Mouse (Mus musculus): ENCODE measurements around the gene Wbp1l. TPM values are rescaled to one million over a fixed set of nuclear protein-coding genes. Genes with fewer than 3 reads are reported as not detected.

Gene Wbp1l
- polyA plus RNA-seq, 1 experiment = 1.9 TPM

- H3K27me3 ChIP-seq (ENCODE audit: control insufficient read depth) = no peaks in the 10 kb centered on the region
- H3K9me3 ChIP-seq (ENCODE audit: control insufficient read depth, low read length) = no peaks in the 10 kb centered on the region
- TF ChIP-seq TAL1 (IDR thresholded peaks at IDR 0.05; ENCODE audit: low read length) (no peak), GATA1 (IDR thresholded peaks at IDR 0.05; ENCODE audit: low read length) (no peak)
- H3K36me3 ChIP-seq (ENCODE audit: control insufficient read depth) = peaks cover 35% of the 10 kb centered on the region
- H3K4me3 ChIP-seq (replicated peaks) = no peak overlapping the region
- H3K4me1 ChIP-seq (ENCODE audit: control insufficient read depth) = no peaks in the 10 kb centered on the region
These were observed 60.0 kb downstream of the Wbp1l start for GRCm38 (mm10) chr19:46658851-46659250.

- Histone ChIP-seq H3K36me3 (ENCODE audit: control insufficient read depth) (peaks cover 8% of the 10 kb centered on the region), H3K4me3 (replicated peaks) (no peak overlapping the region)
- TF ChIP-seq TAL1 (IDR thresholded peaks at IDR 0.05; ENCODE audit: low read length) = no peak
- TF ChIP-seq GATA1 (IDR thresholded peaks at IDR 0.05; ENCODE audit: low read length) = no peak
These were observed 62.6 kb downstream of the Wbp1l start for GRCm38 (mm10) chr19:46661511-46661910.

DNA sequence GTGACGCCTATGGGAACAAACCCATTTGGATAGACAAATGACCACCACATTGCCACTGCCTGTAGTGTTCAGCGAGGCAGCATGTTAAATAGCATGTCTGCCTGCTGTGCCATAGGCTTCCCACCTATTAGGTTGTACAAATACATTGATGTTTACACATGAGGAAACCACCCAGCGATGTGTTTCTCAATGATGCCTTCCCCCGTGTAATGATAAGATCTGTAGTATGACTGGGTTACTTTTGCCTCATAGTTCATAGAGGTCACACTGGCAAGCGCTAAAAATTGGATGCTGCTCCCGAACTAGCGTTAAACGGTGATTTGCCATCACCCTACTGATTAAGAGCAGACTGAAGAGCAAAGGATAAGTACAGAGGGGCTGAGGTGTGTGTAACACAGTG lies 63.3 kb downstream of the Wbp1l start:
- Histone ChIP-seq H3K4me1 (ENCODE audit: control insufficient read depth) (no peaks in the 10 kb centered on the region), H3K27me3 (ENCODE audit: control insufficient read depth) (no peaks in the 10 kb centered on the region; the same call in 1 of the 2 replicates), H3K9me3 (ENCODE audit: control insufficient read depth, low read length) (no peaks in the 10 kb centered on the region), H3K4me3 (replicated peaks) (no peak overlapping the region), H3K36me3 (ENCODE audit: control insufficient read depth) (peaks cover 1% of the 10 kb centered on the region)
- no peak for TF ChIP-seq GATA1 (IDR thresholded peaks at IDR 0.05; ENCODE audit: low read length)
- no peak for TF ChIP-seq TAL1 (IDR thresholded peaks at IDR 0.05; ENCODE audit: low read length)

More at GRCm38 (mm10) chr19:46661511-46661910, 62.6 kb downstream of the Wbp1l start:
- Histone ChIP-seq H3K9me3 (ENCODE audit: control insufficient read depth, low read length) (no peaks in the 10 kb centered on the region), H3K4me1 (ENCODE audit: control insufficient read depth) (no peaks in the 10 kb centered on the region), H3K27me3 (ENCODE audit: control insufficient read depth) (no peaks in the 10 kb centered on the region; the same call in 1 of the 2 replicates)

- H3K4me1 ChIP-seq (ENCODE audit: control insufficient read depth) = no peaks in the 10 kb centered on the region
- H3K9me3 ChIP-seq (ENCODE audit: control insufficient read depth, low read length) = no peaks in the 10 kb centered on the region
- H3K36me3 ChIP-seq (ENCODE audit: control insufficient read depth) = no peaks in the 10 kb centered on the region
- H3K4me3 ChIP-seq (replicated peaks) = no peak overlapping the region
- no peak for TF ChIP-seq TAL1 (IDR thresholded peaks at IDR 0.05; ENCODE audit: low read length)
- H3K27me3 ChIP-seq (ENCODE audit: control insufficient read depth) = peaks cover under 1% of the 10 kb centered on the region; the same call in 1 of the 2 replicates
These were observed 63.9 kb downstream of the Wbp1l start for GRCm38 (mm10) chr19:46662784-46663183.

DNA sequence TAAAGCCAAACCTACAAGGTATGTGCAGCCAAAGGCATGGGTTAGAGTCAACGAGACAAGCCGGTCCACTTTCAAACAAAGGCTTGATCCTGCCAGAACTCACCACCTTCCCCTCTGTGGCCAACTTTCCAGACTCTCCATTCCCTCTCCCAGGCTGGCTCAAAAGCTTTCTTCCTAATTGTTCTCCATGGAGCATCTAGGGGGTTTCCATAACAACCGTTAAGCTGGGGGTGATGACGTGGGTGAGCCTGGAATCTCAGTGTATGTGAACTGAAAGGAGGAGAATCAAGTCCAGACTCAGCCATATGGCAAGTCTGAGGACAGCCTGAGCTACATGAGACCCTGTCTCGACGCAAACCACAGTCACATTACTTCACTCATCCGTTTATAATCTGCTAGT lies 66.6 kb downstream of the Wbp1l start:
- TF ChIP-seq GATA1 (IDR thresholded peaks at IDR 0.05; ENCODE audit: low read length) (no peak), TAL1 (IDR thresholded peaks at IDR 0.05; ENCODE audit: low read length) (no peak)
- H3K36me3 ChIP-seq (ENCODE audit: control insufficient read depth) = no peaks in the 10 kb centered on the region
- H3K9me3 ChIP-seq (ENCODE audit: control insufficient read depth, low read length) = no peaks in the 10 kb centered on the region
- no peak overlapping the region for H3K4me3 ChIP-seq (replicated peaks)
- peaks cover 6% of the 10 kb centered on the region for H3K27me3 ChIP-seq (ENCODE audit: control insufficient read depth)
- H3K4me1 ChIP-seq (ENCODE audit: control insufficient read depth) = no peaks in the 10 kb centered on the region

DNA sequence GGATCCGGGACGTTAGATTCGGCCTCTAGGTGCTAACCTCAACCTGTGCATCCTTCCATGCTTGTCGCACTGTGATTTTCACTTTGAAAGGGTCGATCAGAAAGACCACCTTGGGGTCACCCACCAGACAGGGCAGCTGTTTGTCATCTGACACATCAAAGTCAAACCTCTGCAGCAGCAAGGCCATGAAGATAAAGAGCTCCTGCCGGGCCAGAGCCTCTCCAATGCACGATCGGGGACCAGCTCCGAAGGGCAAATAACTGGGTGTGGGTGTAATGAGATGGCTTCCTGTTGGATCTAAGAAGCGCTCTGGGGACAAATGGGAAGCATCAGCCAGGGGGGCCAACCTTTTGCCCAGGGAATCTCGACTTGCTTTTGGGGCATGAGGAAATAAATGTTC lies 68.4 kb downstream of the Wbp1l start:
- no peak for TF ChIP-seq GATA1 (IDR thresholded peaks at IDR 0.05; ENCODE audit: low read length)
- TF ChIP-seq TAL1 (IDR thresholded peaks at IDR 0.05; ENCODE audit: low read length) = no peak
- Histone ChIP-seq H3K36me3 (ENCODE audit: control insufficient read depth) (no peaks in the 10 kb centered on the region), H3K4me3 (replicated peaks) (no peak overlapping the region), H3K9me3 (ENCODE audit: control insufficient read depth, low read length) (no peaks in the 10 kb centered on the region), H3K27me3 (ENCODE audit: control insufficient read depth) (peaks cover 19% of the 10 kb centered on the region), H3K4me1 (ENCODE audit: control insufficient read depth) (no peaks in the 10 kb centered on the region)

DNA sequence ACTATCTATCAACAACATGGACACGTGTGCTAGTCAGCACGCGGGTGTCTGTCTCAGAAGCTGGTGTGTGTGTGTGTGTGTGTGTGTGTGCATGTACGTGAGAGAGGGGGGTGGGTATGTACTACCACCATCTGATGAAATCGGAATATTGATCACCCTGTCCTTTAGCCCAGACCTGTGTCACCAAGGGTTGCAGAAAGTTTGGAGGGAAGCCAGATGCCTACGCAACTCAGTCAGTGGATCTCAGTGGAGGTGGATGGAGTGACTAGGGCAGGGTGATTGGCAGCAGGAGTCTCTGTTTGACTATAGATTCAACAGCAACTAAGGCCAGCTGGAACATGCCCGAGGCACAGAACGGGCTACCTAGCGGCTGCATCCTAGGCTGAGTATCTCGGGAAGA lies 69.4 kb downstream of the Wbp1l start:
- Histone ChIP-seq H3K4me1 (ENCODE audit: control insufficient read depth) (no peaks in the 10 kb centered on the region; the same call in 1 of the 2 replicates), H3K4me3 (replicated peaks) (no peak overlapping the region), H3K36me3 (ENCODE audit: control insufficient read depth) (no peaks in the 10 kb centered on the region), H3K9me3 (ENCODE audit: control insufficient read depth, low read length) (no peaks in the 10 kb centered on the region), H3K27me3 (ENCODE audit: control insufficient read depth) (peaks cover 19% of the 10 kb centered on the region)
- TF ChIP-seq GATA1 (IDR thresholded peaks at IDR 0.05; ENCODE audit: low read length) (no peak), TAL1 (IDR thresholded peaks at IDR 0.05; ENCODE audit: low read length) (no peak)

DNA sequence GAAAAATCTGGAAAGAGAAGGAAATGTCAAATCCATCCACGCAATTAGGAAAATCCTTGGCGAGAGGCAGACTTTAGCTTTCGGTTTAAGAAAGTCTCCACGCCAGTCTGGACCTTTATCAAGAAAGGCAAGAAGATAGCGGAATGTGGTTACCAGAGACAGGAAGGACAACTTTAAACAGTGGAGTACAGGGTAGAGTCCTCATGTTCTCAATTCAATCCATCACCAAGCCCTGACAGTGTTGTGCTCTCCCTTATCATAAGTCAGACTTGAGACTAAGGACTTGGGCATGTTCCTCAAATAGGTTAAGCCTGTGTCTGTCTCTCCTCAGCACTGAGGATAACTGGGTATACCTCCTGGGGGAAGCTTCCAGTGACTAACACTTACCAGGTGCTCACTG lies 70.9 kb downstream of the Wbp1l start:
- TF ChIP-seq TAL1 (IDR thresholded peaks at IDR 0.05; ENCODE audit: low read length) (no peak), GATA1 (IDR thresholded peaks at IDR 0.05; ENCODE audit: low read length) (no peak)
- Histone ChIP-seq H3K4me3 (replicated peaks) (no peak overlapping the region), H3K9me3 (ENCODE audit: control insufficient read depth, low read length) (no peaks in the 10 kb centered on the region), H3K36me3 (ENCODE audit: control insufficient read depth) (no peaks in the 10 kb centered on the region), H3K27me3 (ENCODE audit: control insufficient read depth) (peaks cover 19% of the 10 kb centered on the region), H3K4me1 (ENCODE audit: control insufficient read depth) (no peaks in the 10 kb centered on the region; the same call in 1 of the 2 replicates)

DNA sequence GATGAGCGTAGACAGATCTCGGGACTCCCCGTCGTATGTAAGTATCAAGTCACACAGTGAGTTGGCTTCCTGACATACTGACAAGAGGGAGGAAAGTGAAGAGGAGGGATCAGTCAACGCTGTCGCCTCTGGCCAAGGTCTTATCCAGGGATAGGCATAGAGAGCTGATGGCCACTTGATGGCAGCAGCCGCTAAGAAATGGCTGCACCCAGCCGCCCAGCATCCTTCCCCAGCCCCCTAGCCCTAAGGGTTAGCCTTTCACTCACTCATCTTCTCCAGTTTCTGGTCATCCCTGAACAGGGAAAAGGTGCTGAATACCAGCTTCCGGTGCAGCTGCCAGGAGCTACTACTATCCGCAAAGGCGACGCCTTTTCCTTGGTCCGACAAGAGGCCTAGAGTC lies 71.8 kb downstream of the Wbp1l start:
- H3K27me3 ChIP-seq (ENCODE audit: control insufficient read depth) = peaks cover 22% of the 10 kb centered on the region
- no peak overlapping the region for H3K4me3 ChIP-seq (replicated peaks)

More for the DNA sequence above, 71.8 kb downstream of the Wbp1l start:
- Histone ChIP-seq H3K9me3 (ENCODE audit: control insufficient read depth, low read length) (no peaks in the 10 kb centered on the region), H3K36me3 (ENCODE audit: control insufficient read depth) (no peaks in the 10 kb centered on the region), H3K4me1 (ENCODE audit: control insufficient read depth) (no peaks in the 10 kb centered on the region; the same call in 1 of the 2 replicates)
- TF ChIP-seq TAL1 (IDR thresholded peaks at IDR 0.05; ENCODE audit: low read length) (no peak), GATA1 (IDR thresholded peaks at IDR 0.05; ENCODE audit: low read length) (no peak)
